Mouse (Mus musculus): ENCODE data around the gene Ppa2. TPM values are rescaled to one million over a fixed set of nuclear protein-coding genes. Genes with fewer than 3 reads are reported as not detected.
A peak's percentile ranks its signal among the peaks of the same experiment; 100 is the strongest.

Gene Ppa2
- 10 to 100 TPM; 54.6 to 68.5 TPM for total RNA-seq (2021)
- long read RNA-seq, experiment 1, transcript Ppa2-201 (12 exons, 1,226 nt), result major isoform, 29 of 30 reads
- long read RNA-seq, experiment 1, partial matches to known transcripts, result 0 of 30 reads
- long read RNA-seq, experiment 1, other reads (novel, unspliced or antisense), result 1 of 30 reads
- long read RNA-seq, experiment 2, transcript Ppa2-201 (12 exons, 1,226 nt), result major isoform, 73 of 82 reads
- long read RNA-seq, experiment 2, partial matches to known transcripts, result 3 of 82 reads
- long read RNA-seq, experiment 2, other reads (novel, unspliced or antisense), result 5 of 82 reads

- peak; percentile 78 to 79 for DNase-seq (ENCODE audit: low spot score in 2 of 2)
Measured at GRCm38 (mm10) chr3:133309954-133310808, at the start of gene Ppa2. TSS of gene Ppa2 (plus strand) at chr3:133310110.

DNA sequence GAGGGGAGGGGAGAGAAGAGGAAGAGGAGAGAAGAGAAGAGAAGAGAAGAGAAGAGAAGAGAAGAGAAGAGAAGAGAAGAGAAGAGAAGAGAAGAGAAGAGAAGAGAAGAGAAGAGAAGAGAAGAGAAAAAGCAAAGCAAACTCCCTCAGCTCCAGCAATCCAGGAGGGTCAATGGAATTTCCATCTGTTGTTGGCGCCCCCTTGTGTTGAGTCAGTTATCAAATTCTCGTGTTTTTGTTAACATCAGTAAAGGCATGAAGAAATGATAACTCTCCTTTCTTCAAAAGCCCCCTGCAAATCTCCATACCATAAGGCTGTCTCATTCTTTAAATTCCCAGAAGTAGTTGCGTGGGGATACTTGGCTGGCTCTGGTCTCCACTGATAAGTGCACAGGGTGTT is 38.0 kb upstream of the Ppa2 start:
- peak; percentile 72 to 76 for DNase-seq (ENCODE audit: low spot score in 2 of 2)

- no peak for DNase-seq (ENCODE audit: low spot score in 2 of 2)
Measured at GRCm38 (mm10) chr3:133284587-133284986, 25.3 kb upstream of the Ppa2 start.

- DNase-seq (ENCODE audit: low spot score in 2 of 2), result no peak
Measured at GRCm38 (mm10) chr3:133288795-133289194, 21.1 kb upstream of the Ppa2 start.

DNA sequence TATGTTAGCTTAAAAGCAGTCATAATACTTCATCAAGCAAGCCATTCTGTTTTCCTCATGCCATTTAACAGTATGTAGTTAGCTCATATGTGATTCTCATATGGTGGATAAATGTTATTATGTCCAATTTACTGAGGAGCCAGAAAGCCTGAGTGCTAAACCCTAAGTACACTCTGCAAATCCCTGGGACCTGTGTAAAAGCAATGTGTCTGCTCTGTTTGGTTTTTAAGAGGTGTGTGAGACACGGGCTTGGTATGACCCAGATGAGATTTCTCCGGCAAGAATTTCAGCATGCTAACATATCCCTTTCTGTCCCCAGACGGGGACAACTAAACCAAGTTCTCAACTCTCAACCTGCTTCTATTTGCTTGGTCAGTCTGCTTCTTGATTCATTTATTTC is 5.6 kb upstream of the Ppa2 start:
- no peak for DNase-seq (ENCODE audit: low spot score in 2 of 2)

- no peak for DNase-seq (ENCODE audit: low spot score in 2 of 2)
Measured at GRCm38 (mm10) chr3:133308361-133308760, 1.5 kb upstream of the Ppa2 start.

- no peak for DNase-seq (ENCODE audit: low spot score in 2 of 2)
Measured at GRCm38 (mm10) chr3:133309359-133309758, 551 bp upstream of the Ppa2 start.

- DNase-seq (ENCODE audit: low spot score in 2 of 2), result peak in 1 of 2 experiments; percentile 15
Measured at GRCm38 (mm10) chr3:133310809-133311179, 884 bp downstream of the Ppa2 start.

DNA sequence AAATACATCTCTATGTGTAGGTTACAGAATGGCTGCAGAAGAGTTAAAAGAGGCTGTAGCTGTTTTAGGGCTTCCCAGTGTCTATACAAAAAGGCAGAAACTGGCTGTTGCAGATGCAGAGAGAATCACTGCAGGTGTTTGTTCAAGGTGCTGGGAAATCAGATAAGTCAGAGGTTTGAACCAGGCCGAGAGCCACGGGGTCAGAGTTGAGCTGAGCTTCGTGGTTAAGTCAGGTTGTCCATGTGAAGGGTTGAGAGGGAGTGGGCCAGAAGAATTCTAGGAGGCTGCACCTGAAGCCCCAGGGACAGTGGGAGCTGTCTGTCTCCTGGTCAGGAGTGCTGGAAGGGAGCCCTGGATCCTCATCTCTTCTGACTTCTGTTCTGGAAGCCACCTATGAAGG is 2.4 kb downstream of the Ppa2 start:
- DNase-seq (ENCODE audit: low spot score in 2 of 2), result no peak

DNA sequence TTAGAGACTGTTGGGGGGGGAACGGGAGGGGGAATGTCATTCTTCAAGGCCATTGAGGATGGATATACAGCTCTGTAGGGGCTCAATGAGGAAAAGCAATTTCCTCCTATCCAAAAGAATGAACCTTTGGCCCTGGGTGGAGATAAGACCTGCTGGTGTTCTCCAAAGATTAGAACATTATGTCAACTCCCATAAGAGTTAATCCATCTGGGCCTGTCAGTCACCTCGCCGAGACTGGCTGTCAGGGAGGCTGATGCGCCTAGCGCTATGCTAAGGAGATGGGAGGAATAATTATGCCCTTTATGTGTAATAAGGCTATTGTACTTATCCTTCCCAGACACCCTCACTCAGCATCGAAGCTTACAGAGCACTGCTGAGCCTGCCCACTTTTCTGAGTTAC is 2.9 kb downstream of the Ppa2 start:
- no peak for DNase-seq (ENCODE audit: low spot score in 2 of 2)

DNA sequence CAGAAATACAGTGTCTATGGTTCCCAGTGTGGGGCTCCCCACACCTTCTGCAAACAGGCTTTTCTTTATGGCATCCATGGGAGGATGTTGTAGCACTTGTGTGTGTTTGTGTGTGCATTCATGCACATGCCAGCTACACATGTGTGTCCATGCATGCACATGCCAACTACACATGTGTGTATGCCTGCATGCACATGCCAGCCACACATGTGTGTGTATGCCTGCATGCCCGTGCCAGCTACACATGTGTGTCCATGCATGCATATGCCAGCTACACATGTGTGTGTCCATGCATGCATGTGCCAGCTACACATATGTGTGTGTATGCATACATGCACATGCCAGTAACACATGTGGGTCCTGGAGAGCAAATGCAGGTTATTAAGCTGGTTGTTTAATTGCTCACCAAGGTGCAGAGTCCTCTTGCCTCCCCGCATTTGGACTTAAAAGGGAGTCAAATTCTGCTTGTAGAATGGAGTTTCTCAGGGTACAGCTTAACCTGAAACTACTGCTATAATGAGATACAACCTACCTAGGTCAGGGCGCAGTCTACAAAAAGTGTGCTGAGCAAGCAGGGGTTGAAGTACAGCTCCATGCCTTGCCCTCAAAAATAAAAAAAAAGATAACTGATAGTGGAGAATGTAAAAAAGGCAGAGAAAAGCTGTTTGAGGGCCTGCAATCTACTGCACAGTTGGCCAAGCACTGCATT is 3.7 kb downstream of the Ppa2 start:
- DNase-seq (ENCODE audit: low spot score in 2 of 2), result no peak

- peak; percentile 75 to 77 for DNase-seq (ENCODE audit: low spot score in 2 of 2)
Measured at GRCm38 (mm10) chr3:133314475-133314874, 4.6 kb downstream of the Ppa2 start.

- DNase-seq (ENCODE audit: low spot score in 2 of 2), result no peak
Measured at GRCm38 (mm10) chr3:133315011-133315410, 5.1 kb downstream of the Ppa2 start.

DNA sequence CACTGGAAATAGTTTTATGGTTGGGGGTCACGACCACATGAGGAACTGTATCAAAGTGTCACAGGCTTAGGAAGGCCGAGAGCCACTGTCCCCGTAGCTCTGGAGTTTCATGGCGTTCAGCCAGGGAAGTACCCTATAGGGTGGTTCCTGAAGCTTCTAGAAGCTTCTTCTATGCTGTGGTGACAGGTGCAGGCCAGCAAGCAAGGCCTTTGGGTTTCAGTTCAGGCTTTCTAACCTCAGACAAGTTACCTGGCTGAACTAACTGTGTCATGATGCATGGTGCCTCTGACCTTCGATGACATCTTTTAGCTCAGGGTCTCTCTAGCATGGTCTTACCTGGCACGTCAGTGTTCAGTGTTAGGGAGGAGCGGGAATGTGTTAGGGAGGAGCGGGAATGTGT is 5.7 kb downstream of the Ppa2 start:
- no peak for DNase-seq (ENCODE audit: low spot score in 2 of 2)

GRCm38 (mm10) chr3:133317845-133318244 is 7.9 kb downstream of the Ppa2 start:
- no peak for DNase-seq (ENCODE audit: low spot score in 2 of 2)

DNA sequence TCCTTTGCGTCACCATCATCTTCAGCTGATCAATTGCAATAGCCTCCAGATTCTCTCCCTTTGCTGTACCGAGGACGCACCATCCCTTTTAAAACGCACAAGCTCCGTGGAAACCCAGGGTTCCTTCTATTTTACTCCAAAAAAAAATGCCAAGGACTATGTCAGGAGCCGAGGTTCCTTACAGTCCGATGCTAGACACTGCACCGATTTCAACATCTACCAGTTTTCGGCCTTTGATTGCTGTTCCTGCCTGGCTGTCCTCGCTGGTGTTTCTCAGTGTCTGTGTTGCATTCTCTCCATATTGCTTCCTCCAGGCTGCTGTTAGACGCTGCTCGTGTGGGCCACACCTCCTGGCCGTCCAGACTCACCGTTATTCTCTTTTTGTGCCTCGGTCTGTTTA is 8.7 kb downstream of the Ppa2 start:
- DNase-seq (ENCODE audit: low spot score in 2 of 2), result no peak

- no peak for DNase-seq (ENCODE audit: low spot score in 2 of 2)
Measured at GRCm38 (mm10) chr3:133319795-133320194, 9.9 kb downstream of the Ppa2 start.

GRCm38 (mm10) chr3:133320313-133320712 is 10.4 kb downstream of the Ppa2 start:
- no peak for DNase-seq (ENCODE audit: low spot score in 2 of 2)

GRCm38 (mm10) chr3:133321928-133322327 is 12.0 kb downstream of the Ppa2 start:
- DNase-seq (ENCODE audit: low spot score in 2 of 2), result no peak

GRCm38 (mm10) chr3:133322552-133322951 is 12.6 kb downstream of the Ppa2 start:
- no peak for DNase-seq (ENCODE audit: low spot score in 2 of 2)

DNA sequence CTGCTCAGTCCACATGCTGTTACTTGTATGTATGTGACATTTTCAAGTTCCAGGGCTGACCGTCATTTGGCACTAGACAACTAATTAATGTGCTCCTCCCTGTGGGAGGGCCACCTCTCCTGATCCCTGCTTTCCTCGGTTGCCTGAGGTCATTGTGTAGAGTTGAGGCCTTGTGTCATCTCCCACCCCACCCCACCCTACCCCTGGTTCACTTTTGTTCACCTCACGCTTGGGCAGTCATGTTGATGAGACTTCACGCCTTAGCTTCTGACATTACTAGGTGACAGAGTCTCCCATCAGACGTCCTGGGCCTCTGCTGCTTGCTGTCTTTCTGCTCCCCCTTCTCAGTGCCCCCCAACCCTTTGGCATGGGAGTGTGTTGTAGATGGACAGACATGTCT is 15.2 kb downstream of the Ppa2 start:
- DNase-seq (ENCODE audit: low spot score in 2 of 2), result no peak

- DNase-seq (ENCODE audit: low spot score in 2 of 2), result no peak
Measured at GRCm38 (mm10) chr3:133328551-133328950, 18.6 kb downstream of the Ppa2 start.
